Mouse (Mus musculus): ENCODE measurements around the gene Timeless. TPM values are rescaled to one million over a fixed set of nuclear protein-coding genes. Genes with fewer than 3 reads are reported as not detected.

Timeless gene
- total and polyA plus RNA-seq, 2 experiments = 0.75 to 1.6 TPM

GRCm38 (mm10) chr10:128227592-128227991 is 4.3 kb upstream of the Timeless start:
- no peak overlapping the region for H3K4me3 ChIP-seq (ENCODE audit: insufficient read depth, low read depth, low read length)
- H3K36me3 ChIP-seq (ENCODE audit: control insufficient read depth, insufficient read depth, low read length) = no peaks in the 10 kb centered on the region
- H3K9ac ChIP-seq (ENCODE audit: low read depth, low read length) = no peak overlapping the region
- no peak overlapping the region for H3K27ac ChIP-seq (replicated peaks; ENCODE audit: insufficient read depth, low read depth, low read length)
- 80% methylated on average over 9 of the region's 9 CpGs for WGBS
- TF ChIP-seq POLR2A (IDR thresholded peaks at IDR 0.05; ENCODE audit: extremely low read depth, insufficient read depth, low read length) = no peak
- no peak for TF ChIP-seq CTCF (IDR thresholded peaks at IDR 0.05; ENCODE audit: low read depth, low read length)
- DNase-seq (ENCODE audit: extremely low read depth, low read depth, low spot score) = no peak
- H3K4me1 ChIP-seq (ENCODE audit: control insufficient read depth, insufficient read depth, low read length) = no peaks in the 10 kb centered on the region
- no peaks in the 10 kb centered on the region for H3K27me3 ChIP-seq (ENCODE audit: control insufficient read depth, insufficient read depth, low read length)
- no peaks in the 10 kb centered on the region for H3K79me2 ChIP-seq (ENCODE audit: control insufficient read depth, insufficient read depth, low read length)

DNA sequence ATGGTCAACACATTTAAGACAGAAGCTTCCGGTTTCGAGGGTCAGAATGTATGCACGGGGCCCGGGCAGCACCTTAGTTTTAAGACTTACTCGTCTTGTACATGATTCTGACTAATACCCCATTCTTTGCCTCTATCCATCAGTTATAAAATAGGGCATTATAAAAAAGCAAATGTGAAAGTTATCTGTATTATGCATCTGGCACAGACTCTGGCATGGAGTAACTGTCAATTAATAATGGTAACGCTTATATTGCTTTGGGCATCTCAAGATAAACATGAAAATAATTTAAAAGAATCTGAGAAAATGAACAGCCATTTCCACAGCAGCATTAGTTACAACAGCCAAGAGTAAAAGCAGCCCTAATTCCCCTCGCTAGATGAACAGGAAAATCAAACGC is 3.9 kb upstream of the Timeless start:
- H3K27ac ChIP-seq (replicated peaks; ENCODE audit: insufficient read depth, low read depth, low read length) = no peak overlapping the region
- no peaks in the 10 kb centered on the region for H3K4me1 ChIP-seq (ENCODE audit: control insufficient read depth, insufficient read depth, low read length)
- 94% methylated on average over 8 of the region's 8 CpGs for WGBS
- no peaks in the 10 kb centered on the region for H3K27me3 ChIP-seq (ENCODE audit: control insufficient read depth, insufficient read depth, low read length)
- no peaks in the 10 kb centered on the region for H3K36me3 ChIP-seq (ENCODE audit: control insufficient read depth, insufficient read depth, low read length)
- no peak overlapping the region for H3K9ac ChIP-seq (ENCODE audit: low read depth, low read length)
- no peaks in the 10 kb centered on the region for H3K79me2 ChIP-seq (ENCODE audit: control insufficient read depth, insufficient read depth, low read length)
- TF ChIP-seq CTCF (IDR thresholded peaks at IDR 0.05; ENCODE audit: low read depth, low read length) (no peak), POLR2A (IDR thresholded peaks at IDR 0.05; ENCODE audit: extremely low read depth, insufficient read depth, low read length) (no peak)
- no peak overlapping the region for H3K4me3 ChIP-seq (ENCODE audit: insufficient read depth, low read depth, low read length)
- no peak for DNase-seq (ENCODE audit: extremely low read depth, low read depth, low spot score)

DNA sequence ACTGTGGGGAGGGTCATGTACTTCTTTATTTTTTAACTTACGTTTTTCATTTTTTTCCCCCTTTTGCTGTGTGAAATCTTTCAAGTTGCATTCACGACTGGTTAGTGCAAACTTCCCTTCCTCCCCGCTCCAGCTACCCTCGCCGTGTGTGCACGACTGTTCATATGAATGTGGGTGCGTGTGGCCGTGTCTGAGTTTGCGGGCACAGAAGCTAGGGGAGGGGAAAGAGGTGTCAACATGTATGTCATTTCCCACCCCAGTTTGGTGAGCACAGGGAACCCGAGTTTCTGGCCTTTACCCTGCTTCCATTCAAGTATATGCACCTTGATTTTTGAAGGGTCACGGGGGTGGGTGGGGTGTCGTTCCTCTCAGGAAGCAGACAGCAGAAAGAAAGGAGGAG is 1.3 kb upstream of the Timeless start:
- 87% methylated on average over 12 of the region's 12 CpGs for WGBS
- H3K4me3 ChIP-seq (ENCODE audit: insufficient read depth, low read depth, low read length) = no peak overlapping the region
- H3K4me1 ChIP-seq (ENCODE audit: control insufficient read depth, insufficient read depth, low read length) = no peaks in the 10 kb centered on the region
- H3K79me2 ChIP-seq (ENCODE audit: control insufficient read depth, insufficient read depth, low read length) = no peaks in the 10 kb centered on the region
- no peak overlapping the region for H3K9ac ChIP-seq (ENCODE audit: low read depth, low read length)
- H3K27me3 ChIP-seq (ENCODE audit: control insufficient read depth, insufficient read depth, low read length) = no peaks in the 10 kb centered on the region
- DNase-seq (ENCODE audit: extremely low read depth, low read depth, low spot score) = no peak
- no peak for TF ChIP-seq CTCF (IDR thresholded peaks at IDR 0.05; ENCODE audit: low read depth, low read length)
- no peak for TF ChIP-seq POLR2A (IDR thresholded peaks at IDR 0.05; ENCODE audit: extremely low read depth, insufficient read depth, low read length)
- H3K36me3 ChIP-seq (ENCODE audit: control insufficient read depth, insufficient read depth, low read length) = no peaks in the 10 kb centered on the region
- H3K27ac ChIP-seq (replicated peaks; ENCODE audit: insufficient read depth, low read depth, low read length) = no peak overlapping the region

DNA sequence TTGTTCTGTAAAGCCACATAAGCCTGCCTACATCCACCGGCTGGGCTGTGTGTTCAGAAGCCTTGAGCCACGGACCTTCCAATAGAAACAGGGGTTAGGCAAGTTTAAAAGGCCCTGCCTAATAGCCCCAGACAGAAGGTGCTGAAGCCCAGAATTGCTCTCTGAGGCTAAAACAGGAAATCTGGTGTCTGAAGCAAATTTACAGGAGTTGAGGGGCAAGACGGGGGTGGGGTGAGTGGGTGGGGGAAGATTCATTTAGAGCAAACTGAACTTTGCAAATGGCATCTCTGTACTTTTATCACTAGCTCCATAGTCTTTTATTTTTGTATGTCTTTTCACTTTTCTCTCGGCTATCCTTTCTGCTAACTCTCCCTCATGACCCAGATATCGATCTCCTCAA is 719 bp upstream of the Timeless start:
- Histone ChIP-seq H3K27ac (replicated peaks; ENCODE audit: insufficient read depth, low read depth, low read length) (no peak overlapping the region), H3K4me3 (ENCODE audit: insufficient read depth, low read depth, low read length) (no peak overlapping the region), H3K27me3 (ENCODE audit: control insufficient read depth, insufficient read depth, low read length) (no peaks in the 10 kb centered on the region), H3K79me2 (ENCODE audit: control insufficient read depth, insufficient read depth, low read length) (no peaks in the 10 kb centered on the region), H3K9ac (ENCODE audit: low read depth, low read length) (no peak overlapping the region), H3K4me1 (ENCODE audit: control insufficient read depth, insufficient read depth, low read length) (no peaks in the 10 kb centered on the region), H3K36me3 (ENCODE audit: control insufficient read depth, insufficient read depth, low read length) (no peaks in the 10 kb centered on the region)
- no peak for DNase-seq (ENCODE audit: extremely low read depth, low read depth, low spot score)
- TF ChIP-seq CTCF (IDR thresholded peaks at IDR 0.05; ENCODE audit: low read depth, low read length) = no peak
- no peak for TF ChIP-seq POLR2A (IDR thresholded peaks at IDR 0.05; ENCODE audit: extremely low read depth, insufficient read depth, low read length)
- 11% methylated on average over 5 of the region's 5 CpGs for WGBS

GRCm38 (mm10) chr10:128232420-128232985 is 638 bp downstream of the Timeless start:
- peak; percentile 86 for DNase-seq (ENCODE audit: extremely low read depth, low read depth, low spot score)
- H3K79me2 ChIP-seq (ENCODE audit: control insufficient read depth, insufficient read depth, low read length) = no peaks in the 10 kb centered on the region
- H3K36me3 ChIP-seq (ENCODE audit: control insufficient read depth, insufficient read depth, low read length) = no peaks in the 10 kb centered on the region
- no peaks in the 10 kb centered on the region for H3K27me3 ChIP-seq (ENCODE audit: control insufficient read depth, insufficient read depth, low read length)
- peak overlapping the region; percentile 82 for H3K4me3 ChIP-seq (ENCODE audit: insufficient read depth, low read depth, low read length)
- H3K9ac ChIP-seq (ENCODE audit: low read depth, low read length) = peak overlapping the region; percentile 93
- peak overlapping the region; percentile 97 for H3K27ac ChIP-seq (replicated peaks; ENCODE audit: insufficient read depth, low read depth, low read length)
- WGBS = under 1% methylated on average over 14 of the region's 14 CpGs
- no peaks in the 10 kb centered on the region for H3K4me1 ChIP-seq (ENCODE audit: control insufficient read depth, insufficient read depth, low read length)
- TF ChIP-seq CTCF (IDR thresholded peaks at IDR 0.05; ENCODE audit: low read depth, low read length) = peak; percentile 56
- TF ChIP-seq POLR2A (IDR thresholded peaks at IDR 0.05; ENCODE audit: extremely low read depth, insufficient read depth, low read length) = no peak

DNA sequence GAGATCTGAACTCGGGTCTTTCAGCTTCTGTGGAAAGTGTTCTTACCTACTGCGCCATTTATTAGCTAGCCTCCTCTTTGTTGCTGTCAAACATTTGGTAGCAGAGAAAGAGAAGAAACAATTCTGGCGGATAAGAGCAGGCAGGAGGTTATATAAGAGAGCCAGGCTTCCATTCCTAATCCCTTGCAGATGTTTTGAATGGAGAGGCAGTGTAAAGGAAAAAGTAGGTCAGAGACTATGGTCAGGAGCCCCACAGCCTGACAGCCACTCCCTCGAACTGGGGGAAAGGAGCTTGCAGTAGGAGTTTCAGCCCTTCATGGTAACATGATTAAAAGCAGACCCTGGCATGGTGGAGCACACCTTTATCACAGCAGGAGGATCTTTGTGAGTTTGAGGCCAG is 4.5 kb downstream of the Timeless start:
- H3K4me1 ChIP-seq (ENCODE audit: control insufficient read depth, insufficient read depth, low read length) = no peaks in the 10 kb centered on the region
- no peak overlapping the region for H3K27ac ChIP-seq (replicated peaks; ENCODE audit: insufficient read depth, low read depth, low read length)
- no peak for DNase-seq (ENCODE audit: extremely low read depth, low read depth, low spot score)
- no peak overlapping the region for H3K4me3 ChIP-seq (ENCODE audit: insufficient read depth, low read depth, low read length)
- H3K36me3 ChIP-seq (ENCODE audit: control insufficient read depth, insufficient read depth, low read length) = no peaks in the 10 kb centered on the region
- no peak for TF ChIP-seq POLR2A (IDR thresholded peaks at IDR 0.05; ENCODE audit: extremely low read depth, insufficient read depth, low read length)
- TF ChIP-seq CTCF (IDR thresholded peaks at IDR 0.05; ENCODE audit: low read depth, low read length) = no peak
- H3K27me3 ChIP-seq (ENCODE audit: control insufficient read depth, insufficient read depth, low read length) = no peaks in the 10 kb centered on the region
- no peaks in the 10 kb centered on the region for H3K79me2 ChIP-seq (ENCODE audit: control insufficient read depth, insufficient read depth, low read length)
- 74% methylated on average over 4 of the region's 4 CpGs for WGBS
- H3K9ac ChIP-seq (ENCODE audit: low read depth, low read length) = no peak overlapping the region

Measured in liver, adult 2 months (tissue).